Mouse (Mus musculus) heart, adult 8-10 months (tissue): ENCODE results near the gene Zmiz1. TPM values are rescaled to one million over a fixed set of nuclear protein-coding genes. Genes with fewer than 3 reads are reported as not detected.

Source experiments
- DNase-seq: peaks from one replicate; pipeline ENCODE4 v3.0.0; 2022; ENCODE audit warnings: low spot score
- total RNA-seq, 4 experiments: library from RNA; stranded (reverse); gene quantifications; 2 replicates each; pipeline ENCODE4 v1.2.4; 2022

Zmiz1 gene
- 10 to 100 TPM; 34.7 to 44.1 (median 40.4) TPM for total RNA-seq

DNA sequence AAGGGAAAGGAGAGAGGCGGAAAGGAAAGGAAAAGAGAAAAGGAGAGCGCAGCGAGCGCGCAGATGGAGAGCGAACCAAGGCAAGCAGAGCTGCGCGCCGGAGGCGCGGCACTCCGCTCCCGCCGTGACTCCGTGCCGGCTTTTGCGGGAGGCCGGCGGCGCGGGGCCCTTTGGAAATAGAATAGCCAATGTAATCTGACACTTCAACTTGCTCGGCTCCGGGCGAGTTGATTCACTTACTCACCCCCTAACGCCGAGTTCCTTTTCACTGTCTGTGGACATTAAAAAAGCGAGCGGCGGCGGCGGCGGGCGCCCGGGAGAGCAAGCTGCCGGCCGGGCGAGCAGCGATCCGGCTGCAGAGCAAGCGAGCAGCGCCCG lies at the start of gene Zmiz1:
Zmiz1 (plus strand) TSS at position 170 of the 378 bp plus-strand sequence.
- peak; percentile 90 for DNase-seq

DNA sequence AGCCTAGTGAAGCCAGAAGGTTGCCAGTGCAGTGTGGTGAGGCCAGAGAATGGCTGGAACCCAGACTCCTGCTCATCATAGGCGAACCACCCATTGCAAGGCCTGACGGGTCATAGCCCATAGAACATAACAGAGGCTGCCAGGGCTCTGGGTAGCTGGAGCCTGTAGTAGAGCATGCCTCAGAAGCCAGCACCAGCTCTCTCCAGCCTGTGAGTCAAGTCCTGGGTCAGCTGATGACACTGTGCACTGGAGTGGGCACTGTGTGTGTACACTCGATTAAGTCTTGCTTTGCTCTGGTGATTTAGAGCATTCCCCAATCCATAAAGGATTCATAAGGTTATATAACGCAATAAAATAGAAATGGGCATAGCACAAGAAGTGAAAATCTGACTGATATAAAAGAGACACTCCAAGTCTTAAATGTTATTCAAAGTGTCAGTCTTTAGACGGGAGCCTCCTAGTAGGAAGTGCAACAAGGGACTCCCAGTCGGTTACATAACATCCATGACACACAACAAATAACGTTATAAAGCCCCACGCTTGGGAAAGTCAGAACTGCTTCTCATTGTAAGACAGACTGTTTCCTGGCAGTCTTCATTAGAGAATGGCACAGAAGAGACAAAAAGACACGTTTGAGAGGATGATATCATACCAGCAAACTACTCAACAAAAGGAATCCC lies 47.0 kb upstream of the Zmiz1 start:
- DNase-seq = no peak

DNA sequence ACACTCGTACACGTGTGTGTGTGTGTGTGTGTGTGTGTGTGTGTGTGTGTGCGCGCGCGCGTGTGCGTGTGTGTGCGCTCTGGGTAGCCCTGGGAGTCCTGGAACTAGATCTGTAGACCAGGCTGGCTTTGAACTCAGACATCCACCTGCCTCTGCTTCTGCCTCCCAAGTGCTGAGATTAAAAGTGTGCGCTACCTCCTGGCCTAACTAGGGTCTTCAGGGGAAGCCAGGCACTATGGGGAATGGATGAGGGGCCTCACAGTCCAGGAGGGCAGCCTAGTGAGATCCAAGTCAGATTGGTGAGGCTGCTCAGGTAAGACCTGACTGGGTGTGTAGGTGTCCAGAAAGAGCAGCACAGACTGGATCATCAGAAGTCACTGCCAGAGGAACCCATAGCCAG lies 46.2 kb upstream of the Zmiz1 start:
- DNase-seq = no peak

DNA sequence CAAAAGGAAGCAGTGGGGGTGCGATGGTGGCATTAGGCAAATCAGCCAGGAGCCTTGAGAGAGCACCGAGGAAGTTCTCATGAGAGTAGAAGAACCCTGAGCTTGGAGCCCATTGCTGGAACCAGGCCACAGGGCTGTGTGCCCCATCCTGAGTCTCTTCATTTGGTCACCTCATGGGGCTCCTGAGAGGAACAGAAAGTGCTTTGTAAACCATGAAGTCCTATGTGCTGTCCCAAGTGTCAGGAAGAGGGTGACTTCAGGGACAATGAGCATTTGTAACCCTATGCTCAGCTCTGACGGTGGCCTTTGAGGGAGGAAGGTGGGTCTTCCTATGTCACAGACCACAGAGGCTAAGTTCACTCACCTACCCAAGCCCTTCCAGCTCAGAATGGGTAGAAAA lies 45.5 kb upstream of the Zmiz1 start:
- no peak for DNase-seq

DNA sequence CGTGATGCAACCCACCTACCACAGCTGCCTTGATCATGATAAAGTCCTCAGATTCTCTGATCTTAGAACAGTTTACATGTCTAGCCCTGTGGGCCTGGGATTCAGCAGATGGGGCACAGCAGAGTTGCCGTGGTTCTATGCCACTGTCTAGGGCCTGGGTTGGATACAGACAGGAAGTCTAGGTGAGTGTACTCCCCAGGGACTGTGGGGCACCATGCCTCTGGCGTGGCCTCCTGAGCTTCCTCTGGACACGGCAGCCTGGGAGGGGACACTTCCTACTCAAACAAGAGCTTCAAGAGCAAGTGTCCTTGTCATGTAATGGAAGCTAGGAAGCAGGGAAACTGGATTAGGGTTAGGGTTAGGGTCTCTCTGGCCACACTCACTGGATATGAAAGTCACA lies 44.9 kb upstream of the Zmiz1 start:
- no peak for DNase-seq

DNA sequence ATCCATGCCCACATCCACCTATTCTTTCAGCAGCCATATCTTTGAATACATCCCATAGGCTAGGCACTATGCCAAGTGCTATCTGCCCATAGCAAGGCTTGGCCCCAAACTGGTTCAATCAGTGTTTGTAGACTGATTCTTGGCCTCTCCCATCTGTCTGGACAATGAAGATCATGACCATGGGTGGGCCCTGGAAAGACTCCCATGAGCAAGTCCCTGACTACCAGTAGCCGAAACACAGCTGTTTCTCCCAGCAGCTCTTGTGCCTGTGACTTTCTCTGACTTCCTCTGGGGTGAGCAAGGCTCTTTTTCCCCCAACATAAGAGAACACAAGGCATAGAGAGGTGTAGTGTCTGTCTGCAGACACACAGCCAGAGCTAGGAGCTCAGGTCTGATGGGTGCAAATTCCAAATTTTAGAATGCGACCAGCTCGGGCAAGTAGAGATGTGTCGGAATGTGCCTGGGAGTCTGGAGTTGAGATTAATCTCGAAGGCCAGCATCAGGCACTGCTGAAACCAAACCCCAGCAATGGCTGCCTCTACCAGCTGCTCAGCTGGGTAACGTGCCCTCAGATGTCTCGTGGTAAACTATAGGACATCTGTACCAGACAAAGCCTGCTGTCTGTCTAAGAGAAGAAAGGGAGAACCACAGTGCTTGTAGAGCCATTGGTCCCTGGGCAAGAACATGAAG lies 38.8 kb upstream of the Zmiz1 start:
- DNase-seq = no peak

DNA sequence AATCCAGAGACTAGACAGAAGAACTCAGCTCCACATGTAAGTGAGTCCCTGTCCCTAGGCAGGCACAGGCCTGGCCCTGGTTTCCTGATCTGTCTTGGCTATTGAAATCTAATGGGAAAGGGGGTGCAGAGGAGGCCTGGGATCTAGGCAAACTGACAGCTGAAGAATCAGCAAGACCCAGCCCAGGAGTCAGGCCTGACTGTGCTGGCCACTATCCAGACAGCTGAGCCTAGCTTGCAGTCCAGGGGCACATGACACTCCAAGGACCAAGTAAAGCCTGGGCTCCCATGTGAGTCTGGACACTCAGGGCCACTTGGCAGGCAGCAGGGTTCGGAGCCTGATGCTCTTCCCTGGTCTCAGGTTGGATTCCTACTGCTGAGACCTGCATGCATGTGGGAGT lies 38.0 kb upstream of the Zmiz1 start:
- DNase-seq = no peak

DNA sequence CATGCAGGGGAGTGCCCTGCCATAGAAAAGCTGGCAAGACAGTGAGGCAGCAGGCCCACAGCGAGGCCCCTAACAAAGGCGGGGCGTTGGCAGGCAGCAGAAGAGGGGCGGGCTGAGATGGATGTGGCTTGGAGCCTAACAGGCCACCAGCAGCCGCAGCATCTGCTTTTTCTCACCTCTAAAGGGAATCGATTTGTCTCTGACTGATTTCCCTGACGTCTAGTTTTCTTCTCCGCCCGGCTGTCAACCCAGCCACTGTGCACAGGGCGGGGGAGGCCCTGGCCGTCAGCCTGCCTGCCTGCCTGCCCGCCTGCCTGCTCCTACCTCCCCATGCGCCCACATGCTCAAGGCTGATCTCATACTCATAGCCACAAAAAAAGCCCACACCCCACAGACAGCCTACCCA lies 37.4 kb upstream of the Zmiz1 start:
- no peak for DNase-seq

DNA sequence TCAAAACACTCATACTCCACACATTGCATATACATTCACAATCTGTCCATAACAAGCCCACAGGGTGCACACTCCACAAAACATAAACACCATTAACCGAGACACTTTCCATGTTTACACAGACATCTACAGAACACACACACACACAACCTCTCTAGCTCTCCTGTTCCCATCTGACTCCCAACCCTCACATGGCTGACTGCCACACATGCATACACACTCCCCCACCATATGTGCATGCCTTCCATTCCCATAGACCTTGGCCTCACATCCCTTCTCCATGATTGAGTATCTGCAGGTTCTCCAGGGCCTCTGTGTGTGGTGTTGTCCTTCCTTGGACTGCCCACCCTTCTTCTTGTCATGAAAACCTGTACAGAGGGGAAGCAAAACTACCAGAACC lies 36.0 kb upstream of the Zmiz1 start:
- no peak for DNase-seq

DNA sequence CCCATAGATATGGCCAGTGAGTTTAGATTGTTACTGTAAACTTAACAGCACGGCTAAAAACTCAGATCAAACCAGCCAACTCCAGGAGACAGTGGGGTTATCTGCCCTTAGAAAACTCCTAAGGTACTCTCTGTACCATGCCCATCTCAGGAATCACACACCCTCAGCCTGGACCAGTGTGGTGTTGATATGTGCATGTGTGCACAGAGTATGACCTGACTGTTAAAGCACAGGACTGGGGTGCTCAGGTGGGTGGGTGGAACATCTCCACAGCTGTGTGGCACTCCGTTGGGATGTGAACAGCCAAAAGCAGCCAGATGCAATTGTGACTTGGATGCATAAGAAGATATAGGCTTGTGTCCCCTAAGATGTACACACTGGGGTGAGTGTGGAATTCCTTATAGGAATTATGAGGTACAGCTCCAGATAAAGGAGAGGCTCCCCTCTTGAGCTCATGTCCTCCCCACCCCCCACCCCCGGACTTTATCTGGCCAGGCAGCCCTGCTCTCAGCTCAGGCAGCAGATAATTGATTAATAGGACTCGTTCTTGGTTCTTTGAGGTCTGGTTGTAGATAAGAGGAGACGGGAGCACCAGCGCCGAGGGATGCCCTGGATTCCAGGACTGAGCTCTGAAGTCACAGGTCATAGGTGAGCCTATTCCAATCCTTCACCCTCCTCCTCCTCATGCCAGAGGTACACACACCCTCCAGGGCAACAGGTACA lies 35.1 kb upstream of the Zmiz1 start:
- no peak for DNase-seq

DNA sequence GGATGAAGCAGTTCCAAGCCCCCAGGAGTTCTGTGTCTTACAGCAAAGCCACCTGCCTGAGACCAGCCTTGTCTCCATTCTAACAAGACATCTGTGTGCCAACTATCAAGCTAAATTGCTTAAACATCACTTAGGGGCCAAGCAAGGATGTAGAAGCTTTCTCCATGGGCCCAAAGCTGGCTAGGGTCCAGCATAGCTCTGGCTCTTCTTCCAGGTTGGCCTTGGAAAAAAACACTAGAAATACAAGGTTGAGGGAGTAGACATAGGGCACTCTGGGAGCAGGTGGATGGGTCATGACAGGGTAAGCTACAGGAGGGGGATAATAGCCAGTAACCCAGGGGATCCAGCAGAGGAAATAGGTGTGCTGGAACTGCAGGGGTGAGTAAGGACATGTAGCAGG lies 20.7 kb upstream of the Zmiz1 start:
- no peak for DNase-seq

DNA sequence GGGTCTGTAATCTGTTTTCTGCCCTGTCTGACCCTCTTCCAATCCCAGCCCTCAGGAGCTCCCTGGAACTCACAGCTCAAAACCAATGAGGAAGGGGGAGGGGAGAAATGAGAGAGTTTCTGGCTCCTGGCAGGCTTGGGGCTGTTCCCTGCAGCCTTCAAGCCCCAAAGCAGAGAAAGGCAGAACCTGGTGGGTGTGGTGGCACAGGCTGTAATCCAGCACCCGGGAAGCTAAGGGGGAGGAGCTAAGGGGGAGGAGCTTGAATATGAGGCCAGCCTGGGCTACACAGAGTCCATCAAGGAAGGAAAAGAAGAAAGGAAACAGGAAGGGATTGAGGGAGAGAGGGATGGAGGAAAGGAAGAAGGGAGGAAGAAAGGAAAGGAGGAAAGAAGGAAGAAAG lies 18.9 kb upstream of the Zmiz1 start:
- DNase-seq = no peak

DNA sequence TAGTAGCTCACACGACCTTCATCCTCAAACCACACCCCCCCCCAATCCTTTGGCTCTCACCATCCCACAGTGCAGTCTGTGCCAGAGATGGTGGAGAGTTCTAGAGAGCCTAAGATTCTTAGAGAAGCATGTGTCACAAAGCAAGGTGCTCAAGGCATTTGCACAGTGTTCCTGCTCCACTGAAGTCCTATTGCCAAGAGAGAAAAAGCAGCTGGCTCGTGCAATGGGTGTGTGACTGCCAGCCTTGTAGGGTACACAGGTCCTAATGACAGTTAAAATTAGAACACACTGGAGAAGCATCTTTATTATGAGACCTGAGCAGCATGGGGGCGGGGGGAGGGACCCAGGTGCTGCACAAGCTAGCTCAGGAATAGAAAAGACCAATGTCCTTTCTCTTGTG lies 18.2 kb upstream of the Zmiz1 start:
- DNase-seq = no peak

DNA sequence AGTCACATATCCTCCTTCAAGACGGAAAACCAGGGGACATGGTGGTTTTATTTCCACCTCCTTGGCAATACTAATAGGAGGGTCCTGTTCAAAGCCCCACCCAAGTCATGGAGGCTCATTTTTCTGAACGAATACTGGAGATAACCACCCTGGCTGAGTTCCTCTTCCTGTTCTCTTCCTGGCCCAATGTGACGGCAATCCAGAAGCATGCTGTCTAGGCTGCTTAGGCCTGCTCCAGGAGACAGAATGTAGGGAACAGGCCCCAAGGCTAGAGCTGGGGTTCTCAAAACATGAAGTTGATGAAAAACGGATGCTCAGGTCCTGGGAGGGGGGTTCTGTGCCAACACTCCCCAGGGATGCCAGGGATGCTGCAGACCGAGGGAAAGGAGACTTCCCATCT lies 17.5 kb upstream of the Zmiz1 start:
- no peak for DNase-seq

DNA sequence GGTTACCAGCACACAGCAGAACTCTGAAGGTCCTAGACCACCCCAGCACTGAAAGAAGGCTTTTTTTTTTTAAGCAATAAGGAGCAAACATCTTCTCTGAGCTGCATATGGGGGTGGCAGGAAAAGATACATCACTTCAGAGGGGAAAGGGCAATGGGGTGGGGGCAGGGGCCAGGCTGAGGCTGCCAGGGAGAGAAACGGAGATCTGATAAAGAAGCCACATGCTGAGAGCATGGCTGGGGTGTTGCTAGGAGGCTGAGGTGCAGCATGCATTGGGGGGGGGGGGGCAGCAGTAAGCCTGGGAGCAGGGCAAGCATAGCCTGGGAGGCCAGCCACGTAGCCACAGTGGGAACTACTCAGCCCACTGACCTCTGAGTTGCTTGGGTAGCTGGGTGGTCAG lies 16.3 kb upstream of the Zmiz1 start:
- DNase-seq = no peak

DNA sequence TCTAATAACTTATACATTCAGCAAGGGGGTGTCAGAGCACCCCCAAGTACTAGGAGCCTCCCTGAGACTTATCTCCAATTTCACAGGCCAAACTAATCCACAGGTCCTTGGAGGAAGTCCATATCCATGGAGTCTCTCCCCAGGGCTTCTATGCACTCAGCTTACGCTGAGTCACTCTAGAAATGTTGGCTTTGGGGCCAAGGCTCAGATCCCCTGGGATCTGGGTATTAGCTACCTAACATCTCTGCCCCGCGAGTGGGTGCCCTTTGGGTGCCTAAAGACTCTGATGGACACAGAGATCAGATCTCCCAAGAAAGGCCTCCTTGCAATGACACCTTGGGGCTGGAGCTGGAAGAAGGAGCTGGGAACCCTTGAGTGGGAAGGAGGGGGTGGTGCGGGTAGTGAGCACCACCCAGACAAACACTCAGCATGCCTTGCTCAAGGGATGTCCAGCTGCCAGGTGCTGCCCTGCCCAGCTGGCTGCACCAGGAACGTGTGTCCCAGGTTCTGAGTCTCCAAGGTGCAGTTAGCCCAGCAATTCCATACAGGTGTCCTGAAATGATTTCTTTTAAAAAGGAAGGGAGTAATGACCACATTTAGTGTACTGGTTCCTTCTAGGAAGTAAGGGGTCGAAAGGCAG lies 11.7 kb upstream of the Zmiz1 start:
- DNase-seq = no peak

DNA sequence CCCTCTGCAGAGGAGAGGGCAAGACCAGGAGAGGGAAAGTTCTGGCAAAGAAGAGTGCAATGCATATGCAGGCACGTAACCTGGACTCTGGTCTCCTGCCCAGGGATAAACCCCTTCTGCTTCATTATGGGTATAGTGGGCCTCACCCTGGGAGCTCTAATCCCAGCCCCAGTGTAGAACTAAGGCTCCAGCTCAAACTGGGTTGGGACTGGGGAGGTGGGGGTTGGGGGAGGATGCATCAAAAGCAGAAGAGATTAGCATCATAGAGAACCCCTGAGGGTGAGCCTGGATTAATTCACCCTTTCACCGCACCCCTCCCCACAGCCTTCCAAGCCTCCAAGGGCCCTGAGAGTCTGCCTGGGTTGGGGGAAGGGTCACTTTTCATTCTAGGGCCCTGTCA lies 10.5 kb upstream of the Zmiz1 start:
- no peak for DNase-seq

DNA sequence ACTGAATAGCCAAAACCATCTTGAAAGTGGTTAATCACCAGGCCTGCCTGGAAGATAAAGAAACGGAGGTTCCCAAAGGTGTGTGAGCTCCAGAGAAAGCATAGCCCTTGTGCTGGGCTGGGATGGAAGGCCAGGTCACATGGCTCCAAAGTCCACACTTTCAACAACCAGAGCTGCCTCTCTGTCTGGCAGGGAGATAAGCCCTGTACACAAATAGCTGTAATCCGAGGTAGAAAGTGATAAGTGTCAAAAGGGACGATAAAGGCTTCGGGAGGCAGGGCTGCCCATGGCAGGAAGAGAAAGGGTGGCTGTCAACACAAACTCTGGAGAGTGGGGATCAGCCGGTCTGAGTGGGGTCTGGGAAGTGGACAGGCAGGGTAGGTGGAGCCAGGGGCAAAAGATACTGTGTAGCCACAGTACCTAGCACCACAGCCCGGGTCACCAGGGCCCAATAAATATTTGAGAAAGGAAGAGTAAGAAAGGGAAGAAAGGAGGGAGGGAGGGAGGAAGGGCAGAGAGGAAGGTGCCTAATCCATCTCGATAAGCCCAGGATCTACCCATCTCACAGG lies 7.8 kb upstream of the Zmiz1 start:
- DNase-seq = no peak

DNA sequence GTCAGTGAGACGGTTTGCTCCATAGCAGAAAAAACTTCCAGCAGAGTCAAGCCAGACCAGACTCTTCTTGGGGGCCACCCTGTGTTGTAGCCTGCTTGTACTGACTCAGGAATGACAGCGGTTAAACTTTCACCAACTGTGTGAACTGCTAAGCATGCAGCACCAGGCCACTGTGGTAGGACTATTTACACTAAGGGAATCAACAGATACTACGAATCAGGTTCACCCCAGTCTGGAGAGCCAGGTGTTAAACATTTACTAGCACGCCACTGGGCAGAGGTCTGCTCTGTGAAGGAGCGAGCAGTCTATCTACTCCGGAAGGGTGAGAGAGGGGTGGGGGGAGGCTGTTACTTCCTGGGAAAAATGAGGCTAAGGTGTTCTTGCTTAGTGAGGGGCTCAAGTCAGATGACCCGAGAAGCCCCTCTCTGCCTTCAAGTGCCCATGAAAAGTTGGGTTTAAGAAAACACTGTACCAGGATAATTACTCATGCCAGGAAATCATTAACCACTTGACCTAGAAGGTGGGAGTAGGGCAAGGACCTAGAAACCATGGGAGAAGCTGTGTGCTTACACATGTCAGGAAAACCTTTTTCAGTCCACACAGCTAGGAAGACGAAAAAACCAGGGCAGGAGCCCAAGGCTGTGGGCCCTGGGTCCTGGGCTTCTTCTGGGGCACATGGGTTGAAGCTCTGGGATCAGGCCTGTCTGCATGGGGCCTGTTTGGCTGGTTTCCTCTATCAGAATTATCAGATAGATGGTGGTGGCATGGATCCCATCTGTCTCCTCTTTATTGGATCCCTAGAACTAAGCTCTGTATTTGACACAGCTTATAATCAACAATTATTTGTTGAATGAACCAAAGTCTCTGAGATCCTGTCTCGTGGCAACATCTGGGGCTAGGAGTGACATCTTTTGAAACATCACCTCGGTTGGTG lies 7.0 kb upstream of the Zmiz1 start:
- no peak for DNase-seq

DNA sequence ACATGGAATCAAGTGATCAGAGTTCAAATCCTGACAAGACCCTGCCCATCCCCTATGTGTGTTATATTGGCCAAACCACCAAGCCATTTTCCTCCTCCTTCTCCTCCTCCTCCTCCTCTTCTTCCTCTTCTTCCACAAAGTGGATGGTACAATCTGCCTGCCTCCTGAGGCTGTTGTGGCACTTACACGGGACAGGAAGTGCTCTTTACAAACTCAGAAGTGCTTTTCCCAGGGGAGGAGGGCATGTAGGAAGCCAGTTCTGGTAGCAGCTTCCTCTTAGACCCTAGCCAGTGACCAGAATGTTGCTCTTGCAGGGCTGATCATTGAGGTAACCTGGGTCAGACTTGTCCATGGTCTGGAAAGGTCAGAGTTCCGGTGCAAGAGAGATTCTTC lies 6.4 kb upstream of the Zmiz1 start:
- no peak for DNase-seq
